Mouse (Mus musculus) cerebellum, adult 2 months (tissue): ENCODE measurements around the gene Armc3. TPM values are rescaled to one million over a fixed set of nuclear protein-coding genes. Genes with fewer than 3 reads are reported as not detected.

Source experiments
- DNase-seq, 2 experiments: peaks; one replicate each; pipeline ENCODE4 v3.0.0; 2021
- H3K27ac ChIP-seq: fragments of 200-500 bp; 2 replicates; pipeline ENCODE4 v1.5.1; 2012; ENCODE audit warnings: low read length, control low read depth, inconsistent platforms; ENCODE audit not compliant: insufficient read depth
- H3K27me3 ChIP-seq: fragments of 200-500 bp; 2 replicates; pipeline ENCODE4 v1.6.1; 2012; ENCODE audit warnings: inconsistent platforms, mild to moderate bottlenecking, low read length, moderate library complexity; ENCODE audit not compliant: control insufficient read depth, insufficient read depth
- H3K4me1 ChIP-seq: fragments of 200-500 bp; 2 replicates; pipeline ENCODE4 v1.6.1; 2011; ENCODE audit warnings: low read length; ENCODE audit not compliant: control insufficient read depth, insufficient read depth
- H3K4me3 ChIP-seq: fragments of 200-500 bp; replicated peaks from 2 replicates; pipeline ENCODE3; 2011; ENCODE audit warnings: mild to moderate bottlenecking, low read depth, low read length, control low read depth; ENCODE audit not compliant: insufficient read depth
- CTCF ChIP-seq: fragments of 200-500 bp; IDR thresholded peaks from 2 replicates; pipeline ENCODE4 v1.5.1; 2011; ENCODE audit warnings: low read depth, mild to moderate bottlenecking, control low read depth, low read length, moderate library complexity, borderline replicate concordance; ENCODE audit not compliant: insufficient read depth
- POLR2A ChIP-seq: fragments of 200-500 bp; IDR thresholded peaks from 2 replicates; pipeline ENCODE4 v1.6.1; 2011; ENCODE audit warnings: low read length, control low read depth, borderline replicate concordance; ENCODE audit not compliant: insufficient read depth
- WGBS: fragments of 180-500 bp; shearing (Covaris S2); methylation state at CpG from one replicate; pipeline ENCODE4 v1.1.7; 2018; 5-methylcytosine and 5-hydroxymethylcytosine counted together
- polyA plus RNA-seq: library from polyadenylated mRNA; depleted of rRNA; stranded (reverse); fragments of >200 nt; gene quantifications from 2 replicates; pipeline ENCODE4 v1.2.3, GENCODE M21; 2012; rRNA removed

Gene Armc3
- polyA plus RNA-seq, 1 experiment: 0.11 TPM

GRCm38 (mm10) chr2:19344636-19345413, 145.7 kb downstream of the Armc3 start:
- Histone ChIP-seq H3K4me3 (peak overlapping the region; percentile 49), H3K27ac (no peak overlapping the region), H3K27me3 (no peaks in the 10 kb centered on the region), H3K4me1 (no peaks in the 10 kb centered on the region)
- TF ChIP-seq CTCF: peak; percentile 84
- TF ChIP-seq POLR2A: no peak
- 17% methylated on average over 20 of the region's 20 CpGs for WGBS
- DNase-seq: peak; percentile 83 to 88

- TF ChIP-seq CTCF (no peak), POLR2A (no peak)
- DNase-seq: peak in 1 of 2 experiments; percentile 8
- H3K4me1 ChIP-seq: no peaks in the 10 kb centered on the region
- H3K27me3 ChIP-seq: no peaks in the 10 kb centered on the region
- no peak overlapping the region for H3K4me3 ChIP-seq
- H3K27ac ChIP-seq: no peak overlapping the region
- 77% methylated on average over 5 of the region's 5 CpGs for WGBS
Measured at GRCm38 (mm10) chr2:19345414-19345964, 146.4 kb downstream of the Armc3 start.

DNA sequence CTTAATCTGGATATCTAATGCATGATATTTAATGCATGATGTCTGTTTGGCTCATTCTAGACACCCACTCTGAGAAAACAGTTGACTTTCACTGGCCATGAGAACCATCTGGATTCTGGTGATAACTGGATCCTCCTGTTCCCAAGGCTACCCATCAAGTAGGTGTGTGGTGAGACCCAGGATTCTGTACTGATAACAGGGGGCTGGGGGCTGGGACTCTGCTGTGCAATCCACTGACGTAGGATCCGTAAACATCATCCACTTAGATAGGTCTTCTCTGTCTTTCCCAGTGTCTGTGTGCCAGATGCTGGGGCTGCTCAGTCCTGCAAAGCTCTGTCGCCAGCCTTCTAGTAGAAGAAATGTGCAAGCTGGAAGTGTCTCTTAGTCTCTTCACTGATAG, 149.4 kb downstream of the Armc3 start:
- WGBS: 88% methylated on average over 3 of the region's 3 CpGs
- Histone ChIP-seq H3K4me3 (no peak overlapping the region), H3K27me3 (no peaks in the 10 kb centered on the region), H3K4me1 (no peaks in the 10 kb centered on the region), H3K27ac (no peak overlapping the region)
- TF ChIP-seq POLR2A (no peak), CTCF (no peak)
- no peak for DNase-seq

GRCm38 (mm10) chr2:19350167-19350566, 151.1 kb downstream of the Armc3 start:
- no peak for DNase-seq
- 82% methylated on average over 5 of the region's 5 CpGs for WGBS
- Histone ChIP-seq H3K4me3 (no peak overlapping the region), H3K27ac (no peak overlapping the region), H3K27me3 (no peaks in the 10 kb centered on the region), H3K4me1 (no peaks in the 10 kb centered on the region)
- TF ChIP-seq POLR2A (no peak), CTCF (no peak)

DNA sequence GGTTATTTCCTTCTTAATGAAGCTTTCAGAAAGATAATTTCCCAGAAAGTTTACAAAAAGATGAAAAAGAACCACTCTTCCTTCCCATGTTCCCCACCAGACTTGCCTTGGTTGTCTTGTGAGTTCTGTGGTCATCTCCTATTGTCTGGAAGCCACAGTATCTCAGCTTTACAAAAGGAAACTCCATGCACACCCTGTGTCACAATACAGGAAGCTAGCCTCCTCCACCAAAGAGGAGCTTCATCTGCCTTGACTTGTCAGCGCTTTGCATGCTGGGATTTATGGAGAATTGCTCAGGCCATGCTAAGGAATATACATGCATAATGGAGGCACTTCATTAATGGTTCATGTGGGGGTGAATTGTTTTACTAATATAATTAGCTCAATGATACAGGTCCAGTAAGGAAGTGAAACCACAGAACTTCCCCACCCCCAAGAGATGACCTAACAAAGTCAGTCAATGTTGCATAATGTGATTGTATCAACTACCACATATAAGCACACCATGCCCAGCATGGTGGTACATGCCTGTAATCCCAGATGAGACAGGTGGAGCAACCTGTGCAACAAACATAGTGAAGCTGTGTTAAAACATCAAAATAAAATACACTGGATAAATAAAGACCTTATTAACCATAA, 152.6 kb downstream of the Armc3 start:
- H3K27ac ChIP-seq: no peak overlapping the region
- TF ChIP-seq POLR2A (no peak), CTCF (no peak)
- DNase-seq: no peak

GRCm38 (mm10) chr2:19353158-19353557, 154.1 kb downstream of the Armc3 start:
- no peaks in the 10 kb centered on the region for H3K27me3 ChIP-seq
- WGBS: 98% methylated on average over 2 of the region's 2 CpGs

More for the DNA sequence above, 152.6 kb downstream of the Armc3 start:
- Histone ChIP-seq H3K4me1 (no peaks in the 10 kb centered on the region), H3K27me3 (no peaks in the 10 kb centered on the region), H3K4me3 (no peak overlapping the region)
- 94% methylated on average over 1 of the region's 1 CpGs for WGBS

More at GRCm38 (mm10) chr2:19353158-19353557, 154.1 kb downstream of the Armc3 start:
- TF ChIP-seq CTCF (no peak), POLR2A (no peak)
- Histone ChIP-seq H3K27ac (no peak overlapping the region), H3K4me1 (no peaks in the 10 kb centered on the region), H3K4me3 (no peak overlapping the region)
- no peak for DNase-seq

Other genes starting within 250 kb of the Armc3 start
- gene Pip4k2a, start 201.2 kb upstream of the Armc3 start, polyA plus RNA-seq: 67.8 and 78.1 TPM in 2 replicates
- gene 4930426L09Rik, start 201.0 kb upstream of the Armc3 start, polyA plus RNA-seq: 0.89 and 0.98 TPM in 2 replicates
- gene Msrb2, start 172.1 kb downstream of the Armc3 start, polyA plus RNA-seq: 29.4 and 35.4 TPM in 2 replicates
- gene Ptf1a, start 246.4 kb downstream of the Armc3 start, polyA plus RNA-seq: 0.08 TPM in 1 of 2 replicates, not detected in the other